Mouse (Mus musculus): ENCODE data around the gene Scg5. TPM values are rescaled to one million over a fixed set of nuclear protein-coding genes. Genes with fewer than 3 reads are reported as not detected.

Scg5 gene
- polyA plus RNA-seq (2015; fragmentation: Nextera tagmentation; extraction: Ambion mirVana) = 9.6 and 12.6 TPM in 2 replicates

GRCm38 (mm10) chr2:113828943-113829882, at the start of gene Scg5:
Scg5 (minus strand) TSS chr2:113829121.
- Histone ChIP-seq H3K36me3 (ENCODE audit: control insufficient read depth, insufficient read depth, low read length) (peaks cover 15% of the 10 kb centered on the region; the same call in 1 of the 2 replicates), H3K4me3 (replicated peaks; ENCODE audit: low read length) (peak within 1 kb of the TSS; percentile 34), H3K27ac (ENCODE audit: low read length) (0 out of 2 replicates have a peak within 1 kb of the TSS, but pooled peaks have one; percentile 26), H3K4me1 (ENCODE audit: control insufficient read depth, insufficient read depth, low read length) (peaks cover 11% of the 10 kb centered on the region), H3K9ac (ENCODE audit: low read length) (peak within 1 kb of the TSS; percentile 50), H3K9me3 (replicated peaks; ENCODE audit: control insufficient read depth, low read length) (no peaks in the 10 kb centered on the region), H3K27me3 (ENCODE audit: control insufficient read depth, insufficient read depth, low read length) (no peaks in the 10 kb centered on the region), H3K4me2 (ENCODE audit: low read depth, low read length) (peak within 1 kb of the TSS; percentile 58)
- peak; percentile 89 for ATAC-seq (ENCODE audit: insufficient read depth, low FRiP score)
- WGBS = 11% methylated on average over 23 of the region's 23 CpGs

- Histone ChIP-seq H3K4me2 (ENCODE audit: low read depth, low read length) (no peak overlapping the region), H3K9me3 (replicated peaks; ENCODE audit: control insufficient read depth, low read length) (no peaks in the 10 kb centered on the region), H3K27ac (ENCODE audit: low read length) (no peak overlapping the region), H3K9ac (ENCODE audit: low read length) (no peak overlapping the region), H3K4me1 (ENCODE audit: control insufficient read depth, insufficient read depth, low read length) (no peaks in the 10 kb centered on the region), H3K27me3 (ENCODE audit: control insufficient read depth, insufficient read depth, low read length) (no peaks in the 10 kb centered on the region), H3K4me3 (replicated peaks; ENCODE audit: low read length) (no peak overlapping the region), H3K36me3 (ENCODE audit: control insufficient read depth, insufficient read depth, low read length) (no peaks in the 10 kb centered on the region)
- WGBS = 88% methylated on average over 1 of the region's 1 CpGs
- no peak for ATAC-seq (ENCODE audit: insufficient read depth, low FRiP score)
Observed at GRCm38 (mm10) chr2:113870115-113870514, 41.2 kb upstream of the Scg5 start.

- WGBS = 85% methylated on average over 4 of the region's 4 CpGs
- no peaks in the 10 kb centered on the region for H3K9me3 ChIP-seq (replicated peaks; ENCODE audit: control insufficient read depth, low read length)
- H3K4me3 ChIP-seq (replicated peaks; ENCODE audit: low read length) = no peak overlapping the region
- no peaks in the 10 kb centered on the region for H3K27me3 ChIP-seq (ENCODE audit: control insufficient read depth, insufficient read depth, low read length)
- no peak overlapping the region for H3K4me2 ChIP-seq (ENCODE audit: low read depth, low read length)
- no peak for ATAC-seq (ENCODE audit: insufficient read depth, low FRiP score)
- H3K9ac ChIP-seq (ENCODE audit: low read length) = no peak overlapping the region
- no peaks in the 10 kb centered on the region for H3K4me1 ChIP-seq (ENCODE audit: control insufficient read depth, insufficient read depth, low read length)
- H3K27ac ChIP-seq (ENCODE audit: low read length) = no peak overlapping the region
- H3K36me3 ChIP-seq (ENCODE audit: control insufficient read depth, insufficient read depth, low read length) = no peaks in the 10 kb centered on the region
Observed at GRCm38 (mm10) chr2:113868404-113868803, 39.5 kb upstream of the Scg5 start.

GRCm38 (mm10) chr2:113866155-113866554, 37.2 kb upstream of the Scg5 start:
- Histone ChIP-seq H3K4me2 (ENCODE audit: low read depth, low read length) (no peak overlapping the region), H3K4me1 (ENCODE audit: control insufficient read depth, insufficient read depth, low read length) (no peaks in the 10 kb centered on the region), H3K36me3 (ENCODE audit: control insufficient read depth, insufficient read depth, low read length) (no peaks in the 10 kb centered on the region), H3K4me3 (replicated peaks; ENCODE audit: low read length) (no peak overlapping the region), H3K27ac (ENCODE audit: low read length) (no peak overlapping the region), H3K9me3 (replicated peaks; ENCODE audit: control insufficient read depth, low read length) (no peaks in the 10 kb centered on the region), H3K9ac (ENCODE audit: low read length) (no peak overlapping the region), H3K27me3 (ENCODE audit: control insufficient read depth, insufficient read depth, low read length) (no peaks in the 10 kb centered on the region)
- 23% methylated on average over 2 of the region's 2 CpGs for WGBS
- no peak for ATAC-seq (ENCODE audit: insufficient read depth, low FRiP score)

- Histone ChIP-seq H3K4me3 (replicated peaks; ENCODE audit: low read length) (peak overlapping the region; percentile 85), H3K4me1 (ENCODE audit: control insufficient read depth, insufficient read depth, low read length) (peaks cover 30% of the 10 kb centered on the region), H3K27ac (ENCODE audit: low read length) (peak overlapping the region; percentile 68; the same call in 1 of the 2 replicates), H3K9me3 (replicated peaks; ENCODE audit: control insufficient read depth, low read length) (no peaks in the 10 kb centered on the region), H3K9ac (ENCODE audit: low read length) (peak overlapping the region; percentile 70), H3K4me2 (ENCODE audit: low read depth, low read length) (peak overlapping the region; percentile 72), H3K27me3 (ENCODE audit: control insufficient read depth, insufficient read depth, low read length) (no peaks in the 10 kb centered on the region), H3K36me3 (ENCODE audit: control insufficient read depth, insufficient read depth, low read length) (no peaks in the 10 kb centered on the region)
- peak; percentile 7; the same call in 1 of the 2 replicates for ATAC-seq (ENCODE audit: insufficient read depth, low FRiP score)
- WGBS = 0% methylated on average over 3 of the region's 3 CpGs
Observed at GRCm38 (mm10) chr2:113849141-113849540, 20.2 kb upstream of the Scg5 start.

- under 1% methylated on average over 48 of the region's 48 CpGs for WGBS
Observed at GRCm38 (mm10) chr2:113848245-113849121, 19.6 kb upstream of the Scg5 start, which contains the start of gene Arhgap11a. Arhgap11a (minus strand) TSS chr2:113848661.

GRCm38 (mm10) chr2:113847678-113848244, 18.8 kb upstream of the Scg5 start:
- peak overlapping the region; percentile 72 for H3K4me2 ChIP-seq (ENCODE audit: low read depth, low read length)
- H3K4me3 ChIP-seq (replicated peaks; ENCODE audit: low read length) = peak overlapping the region; percentile 85
- WGBS = under 1% methylated on average over 24 of the region's 24 CpGs
- peak overlapping the region; percentile 81 for H3K9ac ChIP-seq (ENCODE audit: low read length)
- H3K36me3 ChIP-seq (ENCODE audit: control insufficient read depth, insufficient read depth, low read length) = 0 out of 2 replicates have a peak, but pooled peaks cover 8% of the 10 kb centered on the region
- no peaks in the 10 kb centered on the region for H3K9me3 ChIP-seq (replicated peaks; ENCODE audit: control insufficient read depth, low read length)
- peaks cover 30% of the 10 kb centered on the region for H3K4me1 ChIP-seq (ENCODE audit: control insufficient read depth, insufficient read depth, low read length)
- ATAC-seq (ENCODE audit: insufficient read depth, low FRiP score) = 0 out of 2 replicates have a peak, but pooled peaks have one; percentile 6
- no peaks in the 10 kb centered on the region for H3K27me3 ChIP-seq (ENCODE audit: control insufficient read depth, insufficient read depth, low read length)
- peak overlapping the region; percentile 68 for H3K27ac ChIP-seq (ENCODE audit: low read length)

More at GRCm38 (mm10) chr2:113848245-113849121, 19.6 kb upstream of the Scg5 start, which contains the start of gene Arhgap11a:
- peak; percentile 96 for ATAC-seq (ENCODE audit: insufficient read depth, low FRiP score)
- Histone ChIP-seq H3K9ac (ENCODE audit: low read length) (peak within 1 kb of the TSS; percentile 81), H3K4me3 (replicated peaks; ENCODE audit: low read length) (peak within 1 kb of the TSS; percentile 85), H3K9me3 (replicated peaks; ENCODE audit: control insufficient read depth, low read length) (no peaks in the 10 kb centered on the region), H3K27ac (ENCODE audit: low read length) (peak within 1 kb of the TSS; percentile 68), H3K4me1 (ENCODE audit: control insufficient read depth, insufficient read depth, low read length) (peaks cover 30% of the 10 kb centered on the region), H3K36me3 (ENCODE audit: control insufficient read depth, insufficient read depth, low read length) (0 out of 2 replicates have a peak, but pooled peaks cover 6% of the 10 kb centered on the region), H3K4me2 (ENCODE audit: low read depth, low read length) (peak within 1 kb of the TSS; percentile 72), H3K27me3 (ENCODE audit: control insufficient read depth, insufficient read depth, low read length) (no peaks in the 10 kb centered on the region)

- Histone ChIP-seq H3K27ac (ENCODE audit: low read length) (no peak overlapping the region), H3K4me2 (ENCODE audit: low read depth, low read length) (no peak overlapping the region), H3K9me3 (replicated peaks; ENCODE audit: control insufficient read depth, low read length) (no peaks in the 10 kb centered on the region), H3K36me3 (ENCODE audit: control insufficient read depth, insufficient read depth, low read length) (peaks cover 8% of the 10 kb centered on the region; the same call in 1 of the 2 replicates), H3K27me3 (ENCODE audit: control insufficient read depth, insufficient read depth, low read length) (no peaks in the 10 kb centered on the region), H3K4me3 (replicated peaks; ENCODE audit: low read length) (no peak overlapping the region), H3K9ac (ENCODE audit: low read length) (no peak overlapping the region), H3K4me1 (ENCODE audit: control insufficient read depth, insufficient read depth, low read length) (peaks cover 30% of the 10 kb centered on the region)
- no peak for ATAC-seq (ENCODE audit: insufficient read depth, low FRiP score)
- WGBS = 49% methylated on average over 4 of the region's 4 CpGs
Observed at GRCm38 (mm10) chr2:113845081-113845480, 16.2 kb upstream of the Scg5 start.

Data from stomach, embryonic 16.5 days (tissue).